Mouse (Mus musculus) neutrophil, adult 5-6 weeks (primary cell): ENCODE measurements at regions not wholly inside any gene's neighbourhood (a gene's known extent, or its start where the extent isn't known, plus 50 kb on each side); places are given as distances from the start of the nearest gene placed in this dataset.
"Not testable (repeated sequence)": the region's sequence is repeated elsewhere in the genome, so short reads cannot be mapped to it uniquely, and the experiment has no call there.

ENCODE experiments used
- ATAC-seq: fragments of 151-379, 151-347 bp; 2 replicates; pipeline ENCODE4 v1.8.0; 2017; ENCODE audit warnings: mild to moderate bottlenecking, moderate TSS enrichment; ENCODE audit not compliant: insufficient number of reproducible peaks, poor library complexity, low FRiP score, severe bottlenecking; ENCODE audit errors: extremely low read depth

- no peak for ATAC-seq
Measured at GRCm38 (mm10) chr4:53270433-53270832, 110.7 kb upstream of the Abca1 start.

DNA sequence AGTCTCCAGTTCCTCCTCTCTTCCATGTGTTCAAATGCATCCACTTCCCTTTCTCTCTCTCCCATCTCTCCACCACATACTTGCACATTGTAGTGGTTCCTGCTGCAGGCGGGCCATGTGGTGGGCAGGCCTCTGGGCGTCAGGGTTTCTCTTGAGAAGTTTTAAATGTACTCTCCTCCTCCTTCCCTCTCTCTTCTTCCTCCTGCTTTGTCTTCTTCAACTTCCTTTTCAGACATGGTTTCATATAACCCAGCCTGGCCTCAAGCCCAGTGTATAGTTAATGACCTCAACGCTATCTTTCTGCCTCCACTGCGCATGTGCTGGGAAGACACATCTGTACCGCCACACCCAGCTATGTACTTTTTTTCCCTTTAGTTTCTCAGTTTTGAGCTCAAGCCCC lies 110.3 kb upstream of the Abca1 start:
- peak; percentile 36; the same call in 1 of the 2 replicates for ATAC-seq

DNA sequence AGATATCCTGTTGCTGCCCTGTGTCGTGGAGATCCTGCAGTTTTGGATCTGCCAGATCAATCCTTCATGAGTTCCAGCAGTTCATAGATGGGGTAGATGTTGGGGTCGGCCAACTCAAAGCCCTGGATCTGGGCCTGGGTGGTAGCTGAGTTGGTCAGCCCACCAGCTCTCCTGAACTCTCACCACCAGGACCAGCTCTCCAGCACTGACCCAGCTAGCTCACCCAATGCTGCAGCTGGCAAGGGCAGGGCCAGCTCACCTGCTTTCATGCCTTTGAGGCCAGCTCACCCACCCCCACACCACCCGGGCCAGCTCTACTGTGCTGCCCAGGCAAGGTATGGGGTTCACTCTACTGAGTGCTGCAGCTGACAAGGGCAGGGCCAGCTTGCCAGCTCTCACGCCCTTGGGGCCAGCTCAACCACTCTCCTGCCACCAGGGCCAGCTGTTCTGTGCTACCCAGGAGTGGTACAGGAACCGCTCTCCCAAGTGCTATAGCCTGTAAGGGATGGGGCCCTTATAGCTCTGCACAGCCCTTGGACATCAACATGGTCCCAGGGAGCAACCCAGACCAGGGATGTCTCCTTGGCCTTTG lies 109.7 kb upstream of the Abca1 start:
- ATAC-seq: no peak

DNA sequence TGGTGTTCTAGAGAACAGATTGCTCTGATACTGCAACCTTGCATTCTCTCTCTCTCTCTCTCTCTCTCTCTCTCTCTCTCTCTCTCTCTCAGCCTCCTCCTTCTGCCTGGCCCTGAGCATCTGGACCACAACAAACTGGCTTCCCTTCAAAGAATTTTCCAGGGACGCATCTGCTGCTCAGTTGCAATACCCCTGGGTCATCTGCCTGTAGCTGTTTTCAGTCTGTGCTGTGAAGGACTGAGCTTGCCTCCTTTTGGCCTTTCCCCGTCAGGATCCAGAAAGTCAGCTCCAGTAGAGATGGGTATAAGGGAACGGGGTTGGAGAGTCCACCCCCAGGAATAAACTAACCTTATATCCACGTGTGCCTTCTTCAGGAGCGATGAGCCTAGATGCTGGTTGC lies 105.2 kb upstream of the Abca1 start:
- ATAC-seq: no peak

GRCm38 (mm10) chr4:53264501-53264900 lies 104.8 kb upstream of the Abca1 start:
- no peak for ATAC-seq

DNA sequence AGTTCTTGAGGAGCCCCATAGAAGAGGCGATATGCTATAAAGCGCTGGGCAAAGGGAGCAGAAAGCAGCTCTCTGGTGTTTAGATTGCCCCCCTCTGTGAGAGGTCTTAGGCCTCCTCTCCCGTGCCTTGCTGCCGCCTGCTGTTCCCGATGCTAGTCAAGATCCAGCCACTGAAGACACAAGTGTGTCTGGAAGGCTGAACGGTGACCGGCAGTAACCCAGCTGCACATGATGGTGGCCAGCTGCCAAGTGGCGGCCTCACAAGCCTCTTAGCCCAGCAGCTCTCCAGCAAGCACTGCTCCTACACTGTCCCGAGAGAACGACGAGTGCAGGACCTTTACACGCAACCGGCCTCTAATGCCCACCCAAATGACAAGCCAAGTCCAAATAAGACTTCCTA lies 104.1 kb upstream of the Abca1 start:
- ATAC-seq: no peak

- ATAC-seq: no peak
Measured at GRCm38 (mm10) chr4:53262466-53262865, 102.8 kb upstream of the Abca1 start.

- no peak for ATAC-seq
Measured at GRCm38 (mm10) chr4:53261556-53262140, 102.0 kb upstream of the Abca1 start.

GRCm38 (mm10) chr4:53258975-53259374 lies 99.3 kb upstream of the Abca1 start:
- ATAC-seq: no peak

GRCm38 (mm10) chr4:53256996-53257395 lies 97.3 kb upstream of the Abca1 start:
- no peak for ATAC-seq

- no peak for ATAC-seq
Measured at GRCm38 (mm10) chr4:53254483-53254882, 94.8 kb upstream of the Abca1 start.

- ATAC-seq: no peak
Measured at GRCm38 (mm10) chr4:53253680-53254079, 94.0 kb upstream of the Abca1 start.

GRCm38 (mm10) chr4:53250325-53250724 lies 90.6 kb upstream of the Abca1 start:
- no peak for ATAC-seq

GRCm38 (mm10) chr4:53246083-53246747 lies 86.5 kb upstream of the Abca1 start:
- ATAC-seq: no peak

- ATAC-seq: no peak
Measured at GRCm38 (mm10) chr4:53245553-53245952, 85.9 kb upstream of the Abca1 start.

GRCm38 (mm10) chr4:53243473-53243872 lies 83.8 kb upstream of the Abca1 start:
- not testable (repeated sequence) for ATAC-seq

DNA sequence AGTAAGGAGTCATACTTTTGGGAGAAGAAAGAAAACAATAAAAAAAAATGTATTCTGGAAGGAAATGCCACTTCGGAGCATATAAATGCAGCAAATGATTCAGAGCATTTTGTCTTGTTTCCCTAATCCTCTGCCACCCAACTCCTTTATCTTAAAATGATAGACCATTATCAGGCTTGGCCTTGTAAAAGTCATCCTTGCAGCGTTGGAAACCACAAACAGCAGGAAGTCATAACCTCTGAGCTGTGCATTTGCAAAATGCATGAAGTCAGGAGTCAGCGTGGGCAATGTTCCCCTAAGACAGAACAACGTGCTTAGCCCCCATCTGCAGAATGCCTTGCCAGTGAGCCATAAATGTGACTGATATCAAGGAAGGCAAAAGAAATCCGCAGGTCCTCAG lies 80.2 kb upstream of the Abca1 start:
- no peak for ATAC-seq

- peak; percentile 66; the same call in 1 of the 2 replicates for ATAC-seq
Measured at GRCm38 (mm10) chr4:53238314-53239259, 78.9 kb upstream of the Abca1 start.

GRCm38 (mm10) chr4:53235870-53236269 lies 76.2 kb upstream of the Abca1 start:
- no peak for ATAC-seq
